Mouse (Mus musculus): Measurements from ENCODE around the gene Carmil1. TPM values are rescaled to one million over a fixed set of nuclear protein-coding genes. Genes with fewer than 3 reads are reported as not detected.
A peak's percentile ranks its signal among the peaks of the same experiment; 100 is the strongest.

Gene Carmil1
- polyA plus RNA-seq, 1 experiment from 2014 or later: 47.1 TPM

DNA sequence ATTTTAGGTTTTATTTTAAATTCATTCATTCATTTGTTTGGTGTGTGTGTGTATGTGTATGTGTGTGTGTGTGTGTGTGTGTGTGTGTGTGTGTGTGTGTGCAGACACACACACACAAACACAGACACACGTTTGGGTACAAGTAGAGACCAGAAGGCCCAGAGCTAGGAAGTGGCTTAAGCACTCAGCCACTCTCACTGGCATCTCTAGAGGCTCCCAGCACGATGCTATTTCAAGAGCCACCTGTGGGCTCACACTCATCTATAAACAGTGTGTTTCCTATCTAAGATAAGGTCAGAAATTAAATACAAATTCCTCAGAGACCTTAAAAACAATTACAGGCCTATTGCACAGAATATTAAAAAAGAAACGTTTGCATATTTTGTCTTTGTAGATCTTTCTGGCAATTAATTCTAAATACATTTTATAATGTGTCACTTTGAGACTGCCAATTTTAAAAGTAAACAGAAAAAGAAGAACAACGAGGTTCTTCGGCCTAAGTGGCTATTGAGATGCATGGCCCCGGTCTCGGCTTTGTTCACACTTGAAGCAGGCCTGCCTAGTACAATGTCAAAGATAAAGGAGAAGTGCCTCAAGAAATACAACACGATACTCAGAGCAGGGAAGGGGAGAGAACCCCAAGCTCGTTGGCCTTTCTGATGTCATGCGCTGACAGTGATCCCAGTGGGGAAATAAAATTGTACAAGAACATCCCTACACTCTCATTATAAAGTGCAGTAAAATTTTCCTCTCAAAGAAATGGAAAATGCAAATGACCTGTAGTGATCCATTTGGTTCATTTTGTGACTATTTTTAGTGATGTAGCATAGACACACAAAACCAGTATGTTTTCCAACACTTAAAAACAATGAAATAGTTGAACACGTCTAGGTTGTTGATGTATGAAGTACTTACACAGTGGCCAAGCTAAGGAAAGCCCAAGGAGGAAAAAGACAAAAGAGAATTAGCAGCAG, 179.2 kb downstream of the Carmil1 start:
- H3K4me1 ChIP-seq (ENCODE audit: control insufficient read depth, insufficient read depth, low read length): peaks cover 17% of the 10 kb centered on the region
- H3K27ac ChIP-seq (ENCODE audit: low read length): peak overlapping the region; percentile 38
- no peaks in the 10 kb centered on the region for H3K27me3 ChIP-seq (ENCODE audit: control insufficient read depth, insufficient read depth, low read depth, low read length)
- ATAC-seq: peak; percentile 62; the same call in 1 of the 2 replicates
- peaks cover 2% of the 10 kb centered on the region; the same call in 1 of the 2 replicates for H3K36me3 ChIP-seq (ENCODE audit: control insufficient read depth, insufficient read depth, low read length)
- 54% methylated on average over 11 of the region's 11 CpGs for WGBS
- H3K9ac ChIP-seq (ENCODE audit: low read depth, low read length): no peak overlapping the region
- H3K4me2 ChIP-seq (ENCODE audit: low read length): no peak overlapping the region
- H3K4me3 ChIP-seq (ENCODE audit: low read depth, low read length): no peak overlapping the region
- H3K9me3 ChIP-seq (replicated peaks; ENCODE audit: control insufficient read depth, low read length, poor library complexity, severe bottlenecking): no peaks in the 10 kb centered on the region

DNA sequence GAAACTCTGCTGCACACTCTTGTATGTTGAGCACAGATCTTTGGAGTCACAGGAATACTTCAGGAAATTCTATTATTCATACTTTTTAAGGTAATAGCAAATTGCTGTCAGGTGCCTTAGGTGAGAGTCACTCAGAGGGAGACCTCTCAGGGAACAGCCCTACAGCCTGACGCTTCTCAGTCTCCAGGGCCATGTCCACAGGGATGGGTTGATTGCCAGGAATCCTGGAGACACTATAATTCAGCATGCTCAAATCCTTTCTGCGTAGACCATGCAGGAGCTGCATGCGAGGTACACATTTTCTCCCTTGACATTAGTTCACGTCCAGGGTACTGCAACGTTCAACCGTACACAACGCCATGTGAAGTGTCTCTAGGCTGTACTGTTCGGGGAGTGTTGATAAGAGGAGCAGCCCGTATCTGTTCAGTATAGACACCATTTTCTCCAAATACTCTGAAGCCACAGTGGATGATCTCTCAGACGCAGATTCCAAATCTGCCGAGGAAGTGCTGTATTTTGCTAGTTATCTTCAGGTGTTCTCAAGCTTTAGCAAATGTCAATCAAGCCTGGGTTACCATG, 180.0 kb downstream of the Carmil1 start:
- Histone ChIP-seq H3K27ac (ENCODE audit: low read length) (peak overlapping the region; percentile 20; the same call in 1 of the 2 replicates), H3K4me2 (ENCODE audit: low read length) (no peak overlapping the region), H3K4me3 (ENCODE audit: low read depth, low read length) (no peak overlapping the region), H3K9ac (ENCODE audit: low read depth, low read length) (no peak overlapping the region), H3K27me3 (ENCODE audit: control insufficient read depth, insufficient read depth, low read depth, low read length) (no peaks in the 10 kb centered on the region), H3K9me3 (replicated peaks; ENCODE audit: control insufficient read depth, low read length, poor library complexity, severe bottlenecking) (no peaks in the 10 kb centered on the region), H3K4me1 (ENCODE audit: control insufficient read depth, insufficient read depth, low read length) (peaks cover 13% of the 10 kb centered on the region), H3K36me3 (ENCODE audit: control insufficient read depth, insufficient read depth, low read length) (peaks cover 2% of the 10 kb centered on the region; the same call in 1 of the 2 replicates)
- 80% methylated on average over 11 of the region's 11 CpGs for WGBS
- ATAC-seq: peak; percentile 52; the same call in 1 of the 2 replicates

DNA sequence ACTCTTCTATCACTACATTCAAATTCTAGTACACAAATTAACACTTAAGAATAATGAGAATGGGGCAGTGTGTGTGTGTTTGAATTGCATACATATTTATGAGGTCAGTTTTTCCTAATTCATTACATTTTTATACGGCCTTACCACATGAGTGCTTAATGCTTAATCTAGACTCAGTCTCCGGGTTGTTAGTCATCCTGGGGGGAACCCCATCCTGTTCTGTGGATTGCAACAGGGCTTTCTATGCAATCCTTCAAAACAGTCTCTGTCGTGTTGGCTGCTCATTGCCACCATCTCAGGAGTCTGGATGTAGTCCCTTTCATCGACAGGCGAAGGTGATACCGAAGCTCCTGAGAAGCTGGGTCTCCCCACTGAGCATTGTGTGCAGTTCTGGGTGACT, 184.0 kb downstream of the Carmil1 start:
- ATAC-seq: no peak
- Histone ChIP-seq H3K36me3 (ENCODE audit: control insufficient read depth, insufficient read depth, low read length) (no peaks in the 10 kb centered on the region), H3K4me2 (ENCODE audit: low read length) (no peak overlapping the region), H3K4me1 (ENCODE audit: control insufficient read depth, insufficient read depth, low read length) (peaks cover 6% of the 10 kb centered on the region), H3K4me3 (ENCODE audit: low read depth, low read length) (no peak overlapping the region), H3K27ac (ENCODE audit: low read length) (no peak overlapping the region), H3K27me3 (ENCODE audit: control insufficient read depth, insufficient read depth, low read depth, low read length) (no peaks in the 10 kb centered on the region), H3K9ac (ENCODE audit: low read depth, low read length) (no peak overlapping the region), H3K9me3 (replicated peaks; ENCODE audit: control insufficient read depth, low read length, poor library complexity, severe bottlenecking) (no peaks in the 10 kb centered on the region)
- WGBS: 71% methylated on average over 6 of the region's 6 CpGs

GRCm38 (mm10) chr13:24094825-24095547, 185.6 kb downstream of the Carmil1 start:
- no peaks in the 10 kb centered on the region for H3K9me3 ChIP-seq (replicated peaks; ENCODE audit: control insufficient read depth, low read length, poor library complexity, severe bottlenecking)
- H3K9ac ChIP-seq (ENCODE audit: low read depth, low read length): no peak overlapping the region
- WGBS: 90% methylated on average over 6 of the region's 6 CpGs
- ATAC-seq: no peak
- no peak overlapping the region for H3K4me2 ChIP-seq (ENCODE audit: low read length)
- H3K27me3 ChIP-seq (ENCODE audit: control insufficient read depth, insufficient read depth, low read depth, low read length): no peaks in the 10 kb centered on the region
- no peak overlapping the region for H3K4me3 ChIP-seq (ENCODE audit: low read depth, low read length)
- H3K4me1 ChIP-seq (ENCODE audit: control insufficient read depth, insufficient read depth, low read length): no peaks in the 10 kb centered on the region
- no peaks in the 10 kb centered on the region for H3K36me3 ChIP-seq (ENCODE audit: control insufficient read depth, insufficient read depth, low read length)
- no peak overlapping the region for H3K27ac ChIP-seq (ENCODE audit: low read length)

DNA sequence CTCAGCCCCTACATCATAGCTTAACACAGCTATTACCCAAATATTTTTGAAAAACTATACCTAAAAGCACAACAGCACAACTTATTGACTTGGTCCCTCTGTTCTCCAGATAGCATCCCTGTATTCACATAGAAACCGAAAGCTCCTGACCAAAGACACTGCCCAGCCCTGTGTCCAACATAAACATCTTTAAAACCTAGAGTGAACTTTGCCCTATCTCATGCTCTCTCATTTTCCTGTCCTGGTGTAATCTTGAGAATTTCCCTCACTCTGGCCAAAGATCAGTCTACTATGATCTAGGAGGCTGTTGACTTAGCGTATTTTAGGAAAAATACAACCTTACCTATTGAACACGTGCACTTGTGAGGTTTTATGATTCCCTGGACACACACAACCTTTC, 187.5 kb downstream of the Carmil1 start:
- no peak overlapping the region for H3K27ac ChIP-seq (ENCODE audit: low read length)
- no peak overlapping the region for H3K4me2 ChIP-seq (ENCODE audit: low read length)
- no peak for ATAC-seq
- no peaks in the 10 kb centered on the region for H3K4me1 ChIP-seq (ENCODE audit: control insufficient read depth, insufficient read depth, low read length)
- H3K27me3 ChIP-seq (ENCODE audit: control insufficient read depth, insufficient read depth, low read depth, low read length): no peaks in the 10 kb centered on the region
- no peaks in the 10 kb centered on the region for H3K9me3 ChIP-seq (replicated peaks; ENCODE audit: control insufficient read depth, low read length, poor library complexity, severe bottlenecking)
- H3K4me3 ChIP-seq (ENCODE audit: low read depth, low read length): no peak overlapping the region
- WGBS: 94% methylated on average over 3 of the region's 3 CpGs
- H3K36me3 ChIP-seq (ENCODE audit: control insufficient read depth, insufficient read depth, low read length): no peaks in the 10 kb centered on the region
- no peak overlapping the region for H3K9ac ChIP-seq (ENCODE audit: low read depth, low read length)

- H3K4me1 ChIP-seq (ENCODE audit: control insufficient read depth, insufficient read depth, low read length): no peaks in the 10 kb centered on the region
- no peak for ATAC-seq
- no peak overlapping the region for H3K4me3 ChIP-seq (ENCODE audit: low read depth, low read length)
- no peak overlapping the region for H3K9ac ChIP-seq (ENCODE audit: low read depth, low read length)
- no peak overlapping the region for H3K4me2 ChIP-seq (ENCODE audit: low read length)
- no peaks in the 10 kb centered on the region; the same call in 1 of the 2 replicates for H3K36me3 ChIP-seq (ENCODE audit: control insufficient read depth, insufficient read depth, low read length)
- H3K27me3 ChIP-seq (ENCODE audit: control insufficient read depth, insufficient read depth, low read depth, low read length): no peaks in the 10 kb centered on the region
- H3K27ac ChIP-seq (ENCODE audit: low read length): no peak overlapping the region
- no peaks in the 10 kb centered on the region for H3K9me3 ChIP-seq (replicated peaks; ENCODE audit: control insufficient read depth, low read length, poor library complexity, severe bottlenecking)
- 93% methylated on average over 5 of the region's 5 CpGs for WGBS
Observed at GRCm38 (mm10) chr13:24092073-24092472, 188.5 kb downstream of the Carmil1 start.

GRCm38 (mm10) chr13:24082153-24082552, 198.4 kb downstream of the Carmil1 start:
- no peak overlapping the region for H3K27ac ChIP-seq (ENCODE audit: low read length)
- no peaks in the 10 kb centered on the region; the same call in 1 of the 2 replicates for H3K36me3 ChIP-seq (ENCODE audit: control insufficient read depth, insufficient read depth, low read length)
- no peak overlapping the region for H3K4me3 ChIP-seq (ENCODE audit: low read depth, low read length)
- no peaks in the 10 kb centered on the region for H3K4me1 ChIP-seq (ENCODE audit: control insufficient read depth, insufficient read depth, low read length)
- no peak overlapping the region for H3K4me2 ChIP-seq (ENCODE audit: low read length)
- no peaks in the 10 kb centered on the region for H3K27me3 ChIP-seq (ENCODE audit: control insufficient read depth, insufficient read depth, low read depth, low read length)
- no peak overlapping the region for H3K9ac ChIP-seq (ENCODE audit: low read depth, low read length)
- WGBS: 74% methylated on average over 4 of the region's 4 CpGs
- no peak for ATAC-seq
- H3K9me3 ChIP-seq (replicated peaks; ENCODE audit: control insufficient read depth, low read length, poor library complexity, severe bottlenecking): no peaks in the 10 kb centered on the region

GRCm38 (mm10) chr13:24081698-24082097, 198.9 kb downstream of the Carmil1 start:
- ATAC-seq: no peak

More at GRCm38 (mm10) chr13:24081698-24082097, 198.9 kb downstream of the Carmil1 start:
- H3K4me3 ChIP-seq (ENCODE audit: low read depth, low read length): no peak overlapping the region
- no peaks in the 10 kb centered on the region for H3K27me3 ChIP-seq (ENCODE audit: control insufficient read depth, insufficient read depth, low read depth, low read length)
- no peaks in the 10 kb centered on the region for H3K36me3 ChIP-seq (ENCODE audit: control insufficient read depth, insufficient read depth, low read length)
- H3K4me2 ChIP-seq (ENCODE audit: low read length): no peak overlapping the region
- H3K9ac ChIP-seq (ENCODE audit: low read depth, low read length): no peak overlapping the region
- 79% methylated on average over 7 of the region's 7 CpGs for WGBS
- no peaks in the 10 kb centered on the region for H3K9me3 ChIP-seq (replicated peaks; ENCODE audit: control insufficient read depth, low read length, poor library complexity, severe bottlenecking)
- H3K27ac ChIP-seq (ENCODE audit: low read length): no peak overlapping the region
- H3K4me1 ChIP-seq (ENCODE audit: control insufficient read depth, insufficient read depth, low read length): no peaks in the 10 kb centered on the region
